Mouse (Mus musculus) embryo, embryonic 11.5 days (tissue): ENCODE measurements at regions not wholly inside any gene's neighbourhood (a gene's known extent, or its start where the extent isn't known, plus 50 kb on each side); places are given as distances from the start of the nearest gene placed in this dataset.

Source experiments
- DNase-seq: peaks from one replicate; pipeline ENCODE4 v3.0.0-alpha.2; 2012; ENCODE audit warnings: low read depth, low spot score

- DNase-seq = no peak
Measured at GRCm38 (mm10) chr2:139356280-139357010, 137.3 kb upstream of the Sptlc3 start.

DNA sequence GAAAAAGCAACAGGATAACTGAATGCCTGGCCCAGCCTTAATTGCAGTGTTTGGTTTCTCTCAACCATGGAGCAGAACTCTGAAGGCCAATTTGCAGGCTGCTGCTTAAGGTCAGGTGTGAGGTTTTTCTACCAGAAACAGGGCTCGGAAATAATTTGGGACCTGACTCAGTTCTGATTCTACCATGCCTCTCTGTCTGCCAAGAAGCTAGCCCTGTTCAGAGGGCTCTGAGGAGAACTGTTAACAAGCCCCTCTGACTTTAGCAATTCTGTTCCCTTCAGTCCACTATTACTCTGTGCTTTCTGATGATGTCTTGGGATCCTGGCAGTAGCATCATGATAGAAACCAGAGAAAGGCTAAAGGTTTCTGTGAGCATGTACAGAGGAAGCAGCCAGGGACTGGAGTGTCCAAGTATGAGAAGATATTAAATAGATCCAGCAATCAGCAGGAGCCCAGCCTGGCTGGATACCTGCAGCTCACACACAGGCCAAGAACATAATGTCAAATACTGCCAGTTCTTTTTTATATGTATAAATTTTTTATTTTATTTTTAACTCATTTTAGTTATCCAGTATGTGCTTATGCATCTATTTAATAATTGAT lies 131.4 kb upstream of the Sptlc3 start:
- no peak for DNase-seq

GRCm38 (mm10) chr2:139370070-139370469 lies 123.6 kb upstream of the Sptlc3 start:
- peak; percentile 22 for DNase-seq

GRCm38 (mm10) chr2:139380285-139380684 lies 113.4 kb upstream of the Sptlc3 start:
- no peak for DNase-seq

- DNase-seq = peak; percentile 77
Measured at GRCm38 (mm10) chr2:139381628-139382027, 112.1 kb upstream of the Sptlc3 start.

- DNase-seq = no peak
Measured at GRCm38 (mm10) chr2:139413559-139413958, 80.2 kb upstream of the Sptlc3 start.

DNA sequence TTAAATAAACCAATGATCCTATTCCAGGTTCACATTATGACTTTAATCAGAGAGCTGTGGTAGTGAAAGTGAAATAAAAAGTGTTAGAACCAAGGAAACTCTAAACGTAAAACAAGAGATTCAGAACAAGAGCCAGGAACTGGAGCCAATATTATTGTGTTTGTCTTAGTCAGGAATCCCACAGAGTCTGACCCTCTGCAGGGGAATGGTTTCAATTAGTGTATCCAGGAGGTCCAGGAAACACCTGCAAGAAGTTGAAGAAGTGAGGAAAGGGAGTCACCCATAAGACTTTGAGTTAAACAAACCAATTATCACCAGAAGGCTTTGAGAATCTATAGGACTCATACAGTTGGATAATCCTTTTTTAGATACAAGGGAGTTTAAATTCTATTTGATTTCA lies 76.2 kb upstream of the Sptlc3 start:
- DNase-seq = no peak

GRCm38 (mm10) chr2:139422678-139423077 lies 71.0 kb upstream of the Sptlc3 start:
- no peak for DNase-seq

- no peak for DNase-seq
Measured at GRCm38 (mm10) chr2:139423413-139423812, 70.3 kb upstream of the Sptlc3 start.
